Mouse (Mus musculus) midbrain, embryonic 14.5 days (tissue): ENCODE data around the gene Traf5. TPM values are rescaled to one million over a fixed set of nuclear protein-coding genes. Genes with fewer than 3 reads are reported as not detected.

Experiments
- ATAC-seq: fragments of 200-750 bp; cut with Nextera tagmentation; 2 replicates; pipeline ENCODE4 v1.8.0; 2017; ENCODE audit warnings: moderate number of reproducible peaks, moderate library complexity; ENCODE audit not compliant: low FRiP score, low TSS enrichment
- DNase-seq: peaks from one replicate; pipeline ENCODE4 v3.0.0-alpha.2; 2015
- H3K27ac ChIP-seq: fragments of 300-500 bp; sonication (generic); replicated peaks from 2 replicates; pipeline ENCODE4 v1.5.1; 2014; ENCODE audit warnings: mild to moderate bottlenecking, low read depth, low read length, moderate library complexity
- H3K27me3 ChIP-seq: fragments of 300-500 bp; sonication (generic); 2 replicates; pipeline ENCODE4 v1.6.1; 2014; ENCODE audit warnings: low read length, control low read depth, mixed read lengths; ENCODE audit not compliant: control insufficient read depth, insufficient read depth
- H3K36me3 ChIP-seq: fragments of 300-500 bp; sonication (generic); 2 replicates; pipeline ENCODE4 v1.6.1; 2014; ENCODE audit warnings: low read length, control low read depth; ENCODE audit not compliant: control insufficient read depth, insufficient read depth
- H3K4me1 ChIP-seq: fragments of 300-500 bp; sonication (generic); 2 replicates; pipeline ENCODE4 v1.6.1; 2014; ENCODE audit warnings: mild to moderate bottlenecking, antibody characterized with exemption, low read length, control low read depth; ENCODE audit not compliant: control insufficient read depth, insufficient read depth
- H3K4me2 ChIP-seq: fragments of 300-500 bp; sonication (generic); 2 replicates; pipeline ENCODE4 v1.6.1; 2014; ENCODE audit warnings: mild to moderate bottlenecking, low read length, moderate library complexity
- H3K4me3 ChIP-seq: fragments of 300-500 bp; sonication (generic); replicated peaks from 2 replicates; pipeline ENCODE4 v1.5.1; 2014; ENCODE audit warnings: low read depth, low read length
- H3K9ac ChIP-seq: fragments of 300-500 bp; sonication (generic); replicated peaks from 2 replicates; pipeline ENCODE4 v1.6.1; 2014; ENCODE audit warnings: mild to moderate bottlenecking, low read length, moderate library complexity
- H3K9me3 ChIP-seq: fragments of 300-500 bp; sonication (generic); 2 replicates; pipeline ENCODE4 v1.6.1; 2016; ENCODE audit warnings: low read length, control low read depth, mixed read lengths; ENCODE audit not compliant: control insufficient read depth
- WGBS: fragments of 180-500 bp; shearing (Covaris S2); extraction: QIAGEN DNeasy Blood & Tissue Kit; methylation state at CpG from one replicate; pipeline ENCODE4 v1.1.7; 2014; 5-methylcytosine and 5-hydroxymethylcytosine counted together
- polyA plus RNA-seq: library from polyadenylated mRNA; unstranded; fragments of >200 nt; fragmentation: Nextera tagmentation; extraction: Ambion mirVana; gene quantifications from 2 replicates; pipeline ENCODE4 v1.2.1, GENCODE M21; 2014

Traf5 gene
- polyA plus RNA-seq, 1 experiment from 2014 or later = 2.4 TPM

DNA sequence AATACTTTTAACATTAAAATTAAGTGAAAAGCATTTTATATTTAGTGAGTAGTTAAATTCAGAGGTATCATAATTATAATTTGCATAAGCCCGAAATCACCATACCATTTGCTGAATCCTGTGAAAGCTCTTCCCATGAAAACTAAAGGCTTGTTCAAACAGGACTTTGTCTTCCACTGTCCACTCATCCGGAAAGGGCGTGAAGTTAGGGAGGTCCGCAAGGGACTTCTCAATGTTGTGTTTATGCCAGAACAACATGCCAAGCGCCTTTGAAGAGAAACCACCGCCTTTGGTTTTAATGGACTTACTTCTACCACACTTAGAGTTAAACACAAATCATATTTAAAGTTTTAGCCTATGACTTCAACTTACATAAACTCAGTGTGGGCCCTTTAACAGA, 33.4 kb upstream of the Traf5 start:
- Histone ChIP-seq H3K36me3 (peaks cover 64% of the 10 kb centered on the region), H3K4me1 (no peaks in the 10 kb centered on the region), H3K4me3 (no peak overlapping the region), H3K4me2 (no peak overlapping the region), H3K27me3 (no peaks in the 10 kb centered on the region), H3K27ac (no peak overlapping the region), H3K9ac (no peak overlapping the region), H3K9me3 (no peaks in the 10 kb centered on the region)
- WGBS = 95% methylated on average over 6 of the region's 6 CpGs
- no peak for DNase-seq
- ATAC-seq = no peak

DNA sequence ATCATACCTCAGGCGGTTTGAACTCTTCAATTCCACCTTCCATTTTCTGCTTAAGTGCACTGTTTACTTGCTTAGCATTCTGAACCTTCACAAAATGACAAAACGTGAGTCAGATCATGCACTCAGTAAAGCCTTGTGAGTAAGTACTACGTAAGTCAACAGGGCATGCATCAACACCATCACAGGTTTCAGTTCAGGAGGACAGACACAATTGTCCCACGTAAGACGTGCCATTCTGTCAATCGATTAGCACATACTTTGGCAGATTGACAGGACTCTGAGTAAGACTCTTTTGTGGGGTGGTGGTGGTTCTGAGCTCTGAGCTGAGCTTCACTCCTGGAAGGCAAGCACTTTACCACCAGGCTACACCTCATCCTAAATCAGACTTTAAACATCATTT, 23.9 kb upstream of the Traf5 start:
- Histone ChIP-seq H3K4me1 (no peaks in the 10 kb centered on the region), H3K27ac (no peak overlapping the region), H3K27me3 (no peaks in the 10 kb centered on the region), H3K4me2 (no peak overlapping the region), H3K9me3 (no peaks in the 10 kb centered on the region), H3K4me3 (no peak overlapping the region), H3K9ac (no peak overlapping the region), H3K36me3 (peaks cover 82% of the 10 kb centered on the region)
- ATAC-seq = no peak
- 91% methylated on average over 6 of the region's 6 CpGs for WGBS
- no peak for DNase-seq

DNA sequence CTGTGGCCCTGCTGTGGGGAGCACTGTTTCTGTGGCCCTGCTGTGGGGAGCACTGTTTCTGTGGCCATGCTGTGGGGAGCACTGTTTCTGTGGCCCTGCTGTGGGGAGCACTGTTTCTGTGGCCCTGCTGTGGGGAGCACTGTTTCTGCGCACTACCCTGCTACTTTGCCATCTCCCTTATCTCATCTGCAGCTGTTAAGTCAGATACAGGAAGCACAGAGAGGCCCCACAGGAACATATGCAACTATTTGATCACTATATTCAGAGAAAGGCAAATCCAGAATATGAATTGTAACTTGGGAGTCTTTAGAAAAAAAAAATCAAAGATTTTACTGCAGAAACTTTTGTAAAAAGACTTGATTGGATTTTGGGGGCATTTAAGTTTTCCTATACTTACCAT, 23.0 kb upstream of the Traf5 start:
- Histone ChIP-seq H3K9ac (no peak overlapping the region), H3K9me3 (no peaks in the 10 kb centered on the region), H3K36me3 (peaks cover 82% of the 10 kb centered on the region), H3K27me3 (no peaks in the 10 kb centered on the region), H3K4me2 (no peak overlapping the region), H3K4me1 (no peaks in the 10 kb centered on the region), H3K27ac (no peak overlapping the region), H3K4me3 (no peak overlapping the region)
- ATAC-seq (no peak), DNase-seq (no peak)
- WGBS = 97% methylated on average over 1 of the region's 1 CpGs

DNA sequence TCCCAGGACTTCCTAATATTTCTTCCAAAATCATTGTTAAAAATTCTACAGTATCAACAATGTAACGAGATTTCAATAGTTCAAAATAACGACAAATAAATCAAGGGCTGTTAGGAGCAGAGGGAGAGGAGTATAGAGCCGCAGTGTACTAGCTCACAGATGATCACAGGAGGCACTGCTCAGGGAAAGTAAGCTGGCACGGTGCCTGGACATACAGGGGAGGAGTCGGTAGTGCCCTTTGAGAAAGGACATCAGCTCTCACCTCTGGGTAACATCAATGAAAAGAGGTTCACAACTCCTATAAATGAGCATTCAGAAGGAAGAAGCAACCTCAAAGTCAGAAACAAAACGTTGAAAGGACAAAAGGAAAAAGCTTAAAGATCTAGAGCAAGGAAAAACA, 16.8 kb upstream of the Traf5 start:
- no peak for DNase-seq
- no peak overlapping the region for H3K27ac ChIP-seq
- 80% methylated on average over 6 of the region's 6 CpGs for WGBS
- no peaks in the 10 kb centered on the region for H3K27me3 ChIP-seq
- no peak overlapping the region for H3K4me3 ChIP-seq
- peaks cover 62% of the 10 kb centered on the region for H3K36me3 ChIP-seq
- no peak overlapping the region for H3K4me2 ChIP-seq
- H3K9me3 ChIP-seq = no peaks in the 10 kb centered on the region
- no peaks in the 10 kb centered on the region for H3K4me1 ChIP-seq
- H3K9ac ChIP-seq = no peak overlapping the region
- no peak for ATAC-seq

DNA sequence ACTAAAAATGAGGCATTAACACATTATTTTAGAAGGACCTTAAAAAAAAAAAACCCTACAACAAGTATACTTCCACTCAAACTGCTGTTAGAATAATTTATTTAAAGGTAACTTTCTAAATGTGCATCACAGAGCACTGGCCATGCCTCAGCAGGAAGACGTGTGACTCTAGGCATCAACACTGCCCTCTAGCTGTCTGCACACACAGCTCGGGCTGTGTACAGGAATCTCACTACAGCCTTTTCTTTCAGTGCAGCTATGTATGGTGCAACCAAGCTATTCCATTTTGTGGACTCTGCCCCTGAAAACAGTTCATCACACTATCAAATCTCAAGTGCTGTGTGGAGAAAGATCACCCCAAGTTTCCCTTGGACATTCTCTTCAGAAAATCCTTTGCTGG, 15.0 kb upstream of the Traf5 start:
- Histone ChIP-seq H3K4me3 (no peak overlapping the region), H3K4me1 (no peaks in the 10 kb centered on the region), H3K9ac (no peak overlapping the region), H3K27ac (no peak overlapping the region), H3K4me2 (no peak overlapping the region), H3K9me3 (no peaks in the 10 kb centered on the region), H3K36me3 (peaks cover 58% of the 10 kb centered on the region), H3K27me3 (no peaks in the 10 kb centered on the region)
- DNase-seq = peak; percentile 69
- ATAC-seq = no peak
- 17% methylated on average over 2 of the region's 2 CpGs for WGBS

DNA sequence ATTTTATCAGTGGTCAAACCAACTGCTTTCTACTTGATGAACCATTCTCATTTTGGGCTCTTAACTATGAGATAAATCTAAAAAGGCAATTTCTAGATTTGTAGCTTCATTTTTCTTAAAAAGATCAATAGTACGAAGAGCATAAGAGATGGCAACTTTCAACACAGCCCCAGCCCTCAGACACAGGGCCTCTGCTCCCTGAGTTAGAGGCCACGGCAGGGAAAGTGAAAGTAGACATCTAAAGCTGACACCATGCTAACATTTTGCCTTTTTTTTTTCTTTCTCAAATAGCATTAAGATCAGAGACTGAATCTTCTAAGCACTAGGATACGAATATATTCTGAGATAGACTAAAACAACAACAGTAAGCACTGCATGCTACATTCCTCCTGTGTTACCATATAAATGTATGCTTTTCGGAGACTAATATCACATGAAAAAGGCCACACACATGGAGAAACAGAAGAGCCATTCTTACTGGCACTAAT, 13.6 kb upstream of the Traf5 start:
- Histone ChIP-seq H3K27ac (no peak overlapping the region), H3K4me3 (no peak overlapping the region), H3K4me1 (no peaks in the 10 kb centered on the region), H3K9ac (no peak overlapping the region), H3K9me3 (no peaks in the 10 kb centered on the region), H3K27me3 (no peaks in the 10 kb centered on the region), H3K4me2 (no peak overlapping the region), H3K36me3 (peaks cover 60% of the 10 kb centered on the region)
- no peak for ATAC-seq
- DNase-seq = no peak
- 90% methylated on average over 4 of the region's 4 CpGs for WGBS

DNA sequence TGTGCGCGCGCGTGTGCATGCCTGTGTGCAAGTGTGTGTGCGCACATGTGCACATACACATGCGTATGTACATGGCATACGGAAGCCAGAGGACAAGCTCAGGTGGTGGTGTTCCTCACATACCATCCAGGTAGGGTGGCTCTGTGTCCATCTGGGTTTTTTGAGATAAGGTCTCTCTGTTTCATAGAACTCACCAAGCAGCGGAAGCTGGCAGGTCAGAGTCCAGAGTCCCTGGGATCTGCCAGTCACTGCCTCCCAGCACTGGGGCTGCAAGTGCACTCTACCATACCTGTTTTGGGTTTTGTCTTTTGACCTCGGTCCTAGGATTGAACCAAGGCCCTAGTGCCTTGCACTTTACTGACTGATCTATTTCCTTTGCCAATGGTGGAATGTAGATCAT, 11.7 kb upstream of the Traf5 start:
- Histone ChIP-seq H3K36me3 (peaks cover 51% of the 10 kb centered on the region), H3K9ac (no peak overlapping the region), H3K4me3 (no peak overlapping the region), H3K4me1 (no peaks in the 10 kb centered on the region), H3K9me3 (no peaks in the 10 kb centered on the region), H3K27ac (no peak overlapping the region), H3K27me3 (no peaks in the 10 kb centered on the region), H3K4me2 (no peak overlapping the region)
- no peak for ATAC-seq
- DNase-seq = no peak
- WGBS = 98% methylated on average over 9 of the region's 9 CpGs

DNA sequence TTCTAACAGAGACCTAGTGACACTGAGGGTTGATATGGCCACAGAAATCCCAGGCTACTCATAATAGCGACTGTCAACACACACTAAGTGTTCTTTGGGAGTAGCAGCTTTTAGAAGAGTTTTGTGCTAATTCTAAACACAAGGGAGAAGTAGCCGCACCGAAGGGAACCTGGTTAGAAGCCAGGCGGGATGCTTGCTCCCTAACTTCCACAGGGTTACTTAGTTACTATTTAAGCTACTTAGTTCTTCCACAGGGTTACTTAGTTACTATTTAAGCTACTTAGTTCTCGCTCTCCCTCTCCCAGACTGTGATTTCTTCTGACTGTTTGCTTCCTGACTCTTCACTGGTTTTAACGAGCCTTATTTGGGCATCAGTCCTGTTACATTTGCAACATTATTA, 10.8 kb upstream of the Traf5 start:
- Histone ChIP-seq H3K4me1 (no peaks in the 10 kb centered on the region), H3K9me3 (no peaks in the 10 kb centered on the region), H3K4me3 (no peak overlapping the region), H3K4me2 (no peak overlapping the region), H3K9ac (no peak overlapping the region), H3K27ac (no peak overlapping the region), H3K27me3 (no peaks in the 10 kb centered on the region), H3K36me3 (peaks cover 50% of the 10 kb centered on the region)
- DNase-seq (no peak), ATAC-seq (no peak)
- WGBS = 87% methylated on average over 6 of the region's 6 CpGs

DNA sequence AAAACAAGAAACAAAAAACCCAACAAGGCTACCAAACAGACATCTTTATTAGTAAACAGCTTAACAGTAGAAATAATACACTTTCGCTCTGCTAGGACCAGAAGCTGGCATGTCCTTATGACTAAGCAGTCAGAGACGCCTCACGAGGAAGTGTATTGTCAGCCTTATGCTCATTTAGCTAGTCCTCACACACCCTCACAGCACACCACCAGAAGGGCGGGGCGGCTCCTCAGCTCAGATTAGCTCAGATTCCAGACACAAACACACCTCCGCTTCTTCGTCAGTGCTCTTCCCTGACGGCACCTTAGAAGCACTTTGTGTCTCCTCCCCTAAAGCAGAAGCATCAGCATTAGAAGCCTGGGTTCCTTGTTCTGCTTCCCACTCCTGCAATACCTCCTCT, 9.0 kb upstream of the Traf5 start:
- DNase-seq (no peak), ATAC-seq (no peak)
- Histone ChIP-seq H3K27ac (no peak overlapping the region), H3K4me3 (no peak overlapping the region), H3K9me3 (no peaks in the 10 kb centered on the region), H3K4me2 (no peak overlapping the region), H3K4me1 (no peaks in the 10 kb centered on the region), H3K27me3 (no peaks in the 10 kb centered on the region), H3K36me3 (peaks cover 49% of the 10 kb centered on the region), H3K9ac (no peak overlapping the region)
- 90% methylated on average over 8 of the region's 8 CpGs for WGBS
